Mouse (Mus musculus) liver, embryonic 16.5 days (tissue): ENCODE data around the gene Ggt5. TPM values are rescaled to one million over a fixed set of nuclear protein-coding genes. Genes with fewer than 3 reads are reported as not detected.
A peak's percentile ranks its signal among the peaks of the same experiment; 100 is the strongest.

ENCODE experiments used
- ATAC-seq: fragments of 200-750 bp; cut with Nextera tagmentation; 2 replicates; pipeline ENCODE4 v1.8.0; 2017; ENCODE audit warnings: low read depth, mild to moderate bottlenecking, moderate number of reproducible peaks, moderate library complexity
- H3K27ac ChIP-seq: fragments of 300-500 bp; sonication (generic); 2 replicates; pipeline ENCODE4 v1.5.1; 2014; ENCODE audit warnings: mild to moderate bottlenecking, low read length
- H3K27me3 ChIP-seq: fragments of 300-500 bp; sonication (generic); 2 replicates; pipeline ENCODE4 v1.6.1; 2014; ENCODE audit warnings: low read depth, low read length, mixed read lengths; ENCODE audit not compliant: control insufficient read depth, insufficient read depth
- H3K36me3 ChIP-seq: fragments of 300-500 bp; sonication (generic); 2 replicates; pipeline ENCODE4 v1.6.1; 2014; ENCODE audit warnings: mild to moderate bottlenecking; ENCODE audit not compliant: control insufficient read depth, insufficient read depth
- H3K4me1 ChIP-seq: fragments of 300-500 bp; sonication (generic); 2 replicates; pipeline ENCODE4 v1.6.1; 2014; ENCODE audit warnings: low read depth, low read length, mixed read lengths; ENCODE audit not compliant: control insufficient read depth
- H3K4me2 ChIP-seq: fragments of 300-500 bp; sonication (generic); 2 replicates; pipeline ENCODE4 v1.6.1; 2014; ENCODE audit warnings: low read depth, low read length, mixed read lengths
- H3K4me3 ChIP-seq: fragments of 300-500 bp; sonication (generic); 2 replicates; pipeline ENCODE4 v1.5.1; 2014; ENCODE audit warnings: low read depth, mild to moderate bottlenecking, low read length
- H3K9ac ChIP-seq: fragments of 300-500 bp; sonication (generic); 2 replicates; pipeline ENCODE4 v1.6.1; 2014; ENCODE audit warnings: low read depth, low read length
- H3K9me3 ChIP-seq: fragments of 300-500 bp; sonication (generic); replicated peaks from 2 replicates; pipeline ENCODE4 v1.6.1; 2016; ENCODE audit warnings: low read length; ENCODE audit not compliant: control insufficient read depth
- WGBS: fragments of 180-500 bp; shearing (Covaris S2); extraction: QIAGEN DNeasy Blood & Tissue Kit; methylation state at CpG from one replicate; pipeline ENCODE4 v1.1.7; 2014; ENCODE audit not compliant: insufficient replicate concordance; 5-methylcytosine and 5-hydroxymethylcytosine counted together
- polyA plus RNA-seq: library from polyadenylated mRNA; unstranded; fragments of >200 nt; fragmentation: Nextera tagmentation; extraction: Ambion mirVana; gene quantifications from 2 replicates; pipeline ENCODE4 v1.2.1, GENCODE M21; 2015

Ggt5 gene
- polyA plus RNA-seq, 1 experiment from 2014 or later: 0.98 TPM

DNA sequence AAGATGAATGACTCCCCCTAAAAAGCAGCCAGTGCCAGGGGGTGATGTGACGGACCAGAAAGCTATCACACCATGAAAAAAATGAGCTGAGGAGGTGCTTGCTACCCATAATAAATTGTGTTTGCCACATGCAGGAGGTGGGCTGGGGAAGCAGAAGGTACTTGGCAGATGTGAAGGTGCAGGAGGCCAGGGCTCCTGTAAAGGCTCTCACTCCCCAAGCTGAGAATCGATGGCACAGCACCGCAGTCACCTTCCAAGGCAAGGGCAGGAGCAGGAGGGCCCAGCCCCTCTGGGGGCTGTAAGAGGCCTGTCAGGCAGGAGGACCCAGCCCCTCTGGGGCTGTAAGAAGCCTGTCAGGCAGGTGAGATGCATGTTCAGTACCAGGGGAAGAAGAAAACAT lies 72.7 kb downstream of the Ggt5 start:
- no peak overlapping the region for H3K4me2 ChIP-seq
- no peak overlapping the region for H3K4me3 ChIP-seq
- 85% methylated on average over 3 of the region's 3 CpGs for WGBS
- ATAC-seq: no peak
- H3K27me3 ChIP-seq: no peaks in the 10 kb centered on the region; the same call in 1 of the 2 replicates
- no peak overlapping the region for H3K27ac ChIP-seq
- H3K9me3 ChIP-seq: no peaks in the 10 kb centered on the region
- peaks cover 9% of the 10 kb centered on the region for H3K36me3 ChIP-seq
- no peak overlapping the region for H3K9ac ChIP-seq
- peaks cover 3% of the 10 kb centered on the region for H3K4me1 ChIP-seq

DNA sequence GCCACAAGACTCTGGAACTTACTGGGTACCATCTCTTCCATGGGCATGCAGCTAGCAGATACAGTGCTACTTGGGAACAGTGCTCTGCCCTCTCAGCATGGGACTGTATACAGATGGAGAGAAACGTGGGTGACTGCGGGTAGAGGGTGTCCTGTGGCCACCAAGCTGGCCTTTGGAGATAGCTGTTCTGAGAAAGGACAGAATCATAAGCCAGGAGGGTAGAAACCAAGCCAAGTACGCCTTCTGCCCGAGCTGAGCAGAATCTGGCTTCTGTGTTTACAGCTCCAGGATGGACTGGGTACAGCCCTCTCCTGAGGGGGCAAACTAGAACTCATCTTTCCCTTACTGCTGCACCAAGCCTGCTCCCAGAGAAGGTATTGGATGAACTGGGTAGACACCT lies 73.4 kb downstream of the Ggt5 start:
- 77% methylated on average over 4 of the region's 4 CpGs for whole genome bisulfite sequencing
- no peaks in the 10 kb centered on the region; the same call in 1 of the 2 replicates for H3K27me3 ChIP-seq
- no peak overlapping the region for H3K4me3 ChIP-seq
- H3K36me3 ChIP-seq: peaks cover 5% of the 10 kb centered on the region
- H3K4me1 ChIP-seq: peaks cover 7% of the 10 kb centered on the region
- no peak overlapping the region for H3K4me2 ChIP-seq
- no peak for ATAC-seq
- H3K9ac ChIP-seq: no peak overlapping the region
- no peak overlapping the region for H3K27ac ChIP-seq
- no peaks in the 10 kb centered on the region for H3K9me3 ChIP-seq

DNA sequence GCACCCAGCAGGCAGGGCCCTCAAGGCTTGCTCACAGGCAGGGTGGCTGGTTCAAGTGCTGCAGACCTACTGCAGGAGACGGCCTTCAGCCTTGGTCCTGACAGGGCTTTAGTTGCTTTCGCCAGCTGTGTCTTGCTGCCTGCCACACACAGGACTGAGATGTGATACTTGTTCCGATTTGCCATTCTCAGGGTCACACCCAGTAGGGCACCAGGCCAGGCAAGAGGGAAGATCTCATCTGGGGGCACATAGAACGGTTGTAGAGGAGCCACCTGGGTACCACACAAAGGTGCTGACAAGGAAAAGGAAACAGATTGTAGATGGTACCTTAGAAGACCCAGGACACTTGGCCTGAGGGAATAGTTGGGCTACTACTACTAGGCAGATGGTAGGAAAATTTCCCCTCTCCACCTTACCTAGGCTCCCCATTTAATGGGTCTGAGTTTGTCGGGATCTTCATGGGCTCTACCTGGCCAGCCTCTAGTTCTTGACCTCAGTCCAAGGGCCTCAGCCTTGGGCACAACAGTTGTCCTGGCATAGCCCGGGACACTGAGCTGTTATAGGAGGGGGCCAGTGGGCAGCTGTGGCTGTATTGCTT lies 75.6 kb downstream of the Ggt5 start:
- 85% methylated on average over 6 of the region's 6 CpGs for WGBS

DNA sequence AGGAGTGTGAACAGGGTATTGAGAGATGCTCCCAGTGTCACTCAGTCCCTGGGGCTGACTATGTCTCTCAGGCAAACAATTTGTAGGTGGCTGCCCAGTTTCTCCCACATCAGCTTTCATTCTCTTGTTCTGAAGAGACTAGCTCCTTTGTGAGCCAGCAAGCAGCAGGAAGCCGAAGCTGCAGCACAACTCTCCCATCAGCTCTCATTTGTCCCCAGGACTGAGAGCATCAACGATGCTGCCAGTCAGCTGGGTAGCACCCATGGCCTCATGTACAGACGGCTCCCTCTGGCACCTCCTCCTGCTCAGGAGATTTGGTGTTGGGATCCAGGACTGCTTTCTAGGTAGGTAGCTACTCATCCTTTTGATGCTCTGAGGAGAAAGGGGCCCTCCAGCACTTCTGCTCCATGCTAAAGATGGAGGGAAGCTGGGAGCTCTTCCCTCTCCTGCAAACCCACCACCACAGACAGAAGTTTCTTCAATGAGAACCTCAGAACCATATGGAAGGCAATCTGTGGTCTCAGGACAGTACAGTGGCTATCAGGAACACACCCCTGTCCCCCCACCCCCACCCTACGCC lies 77.4 kb downstream of the Ggt5 start:
- no peak for ATAC-seq
- no peak overlapping the region for H3K27ac ChIP-seq

More for the DNA sequence above, 75.6 kb downstream of the Ggt5 start:
- peaks cover 9% of the 10 kb centered on the region for H3K27me3 ChIP-seq
- H3K36me3 ChIP-seq: peaks cover 5% of the 10 kb centered on the region
- H3K9ac ChIP-seq: no peak overlapping the region
- no peak overlapping the region for H3K27ac ChIP-seq
- no peak overlapping the region for H3K4me2 ChIP-seq
- H3K4me3 ChIP-seq: no peak overlapping the region
- no peak for ATAC-seq
- peaks cover 12% of the 10 kb centered on the region for H3K4me1 ChIP-seq
- no peaks in the 10 kb centered on the region for H3K9me3 ChIP-seq

More for the DNA sequence above, 77.4 kb downstream of the Ggt5 start:
- peaks cover 8% of the 10 kb centered on the region for H3K36me3 ChIP-seq
- 51% methylated on average over 4 of the region's 4 CpGs for WGBS
- H3K4me1 ChIP-seq: peaks cover 12% of the 10 kb centered on the region
- no peaks in the 10 kb centered on the region for H3K9me3 ChIP-seq
- peak overlapping the region; percentile 78 for H3K4me2 ChIP-seq
- H3K9ac ChIP-seq: peak overlapping the region; percentile 71; the same call in 1 of the 2 replicates
- peaks cover 9% of the 10 kb centered on the region for H3K27me3 ChIP-seq
- H3K4me3 ChIP-seq: peak overlapping the region; percentile 65

Other genes starting within 250 kb of the Ggt5 start
- 29.5 and 40.4 TPM in 2 replicates for gene Upb1, start 188.2 kb upstream of the Ggt5 start, polyA plus RNA-seq
- gene Snrpd3, start 71.8 kb upstream of the Ggt5 start, polyA plus RNA-seq: 56.9 and 61.7 TPM in 2 replicates
- 64.4 and 69.3 TPM in 2 replicates for gene Gucd1, start 71.4 kb upstream of the Ggt5 start, polyA plus RNA-seq
- gene Lrrc75b, start 29.0 kb upstream of the Ggt5 start, polyA plus RNA-seq: 0.05 and 0.06 TPM in 2 replicates
- gene Ggt1, start 27.7 kb upstream of the Ggt5 start, polyA plus RNA-seq: 27.7 and 40.9 TPM in 2 replicates
- 1.8 and 2.3 TPM in 2 replicates for gene Susd2, start 54.7 kb downstream of the Ggt5 start, polyA plus RNA-seq
- gene Cabin1, start 175.0 kb downstream of the Ggt5 start, polyA plus RNA-seq: 11.6 and 13.6 TPM in 2 replicates
- gene Ddt, start 184.1 kb downstream of the Ggt5 start, polyA plus RNA-seq: 222 and 239 TPM in 2 replicates
- gene Gm20441, start 191.6 kb downstream of the Ggt5 start, polyA plus RNA-seq: 0.18 TPM in 1 of 2 replicates, not detected in the other
- 14.1 and 16.3 TPM in 2 replicates for gene Gstt3, start 192.1 kb downstream of the Ggt5 start, polyA plus RNA-seq
- gene Gstt1, start 209.2 kb downstream of the Ggt5 start, polyA plus RNA-seq: 181 and 217 TPM in 2 replicates
- gene Gstt4, start 233.2 kb downstream of the Ggt5 start, polyA plus RNA-seq: not detected in 2 replicates
- 54.3 and 56.7 TPM in 2 replicates for gene Gstt2, start 248.1 kb downstream of the Ggt5 start, polyA plus RNA-seq